ENCODE assay signal across 8 mouse cellular contexts in the genomic region with DNA sequence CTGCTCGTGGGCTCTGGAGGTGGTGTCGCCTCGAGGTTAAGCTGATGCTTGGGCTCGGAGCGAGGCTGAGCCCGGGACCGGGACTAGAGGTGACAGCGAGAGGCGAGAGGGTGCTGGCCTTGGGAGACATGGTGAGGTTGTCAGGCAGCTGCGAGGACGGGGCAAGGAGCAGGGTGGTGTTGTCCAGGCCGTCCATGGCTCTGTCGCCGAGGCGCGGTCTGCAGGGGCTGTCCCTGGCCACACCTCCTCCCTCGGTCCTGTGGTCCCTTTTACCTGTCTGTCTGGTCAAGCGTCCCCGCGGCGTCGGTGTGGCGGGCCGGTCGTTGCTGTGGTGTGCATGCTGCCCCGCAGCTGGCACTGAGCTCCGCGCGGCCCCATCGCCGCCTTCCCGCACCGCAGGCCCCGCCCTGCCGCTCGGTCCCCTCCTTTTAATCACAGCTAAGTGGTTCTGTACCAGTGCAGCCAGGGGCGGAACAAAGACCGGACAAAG. TPM values are rescaled to one million over a fixed set of nuclear protein-coding genes. Genes with fewer than 3 reads are reported as not detected.
DNase-seq lines count a peak whose midpoint lies in the region; ATAC-seq lines count a peak whose summit lies in the region.

A gene (minus strand): TSS at position 360 of the 490 bp plus-strand sequence.

- H3K9ac ChIP-seq in liver, embryonic 11.5 days (ENCODE audit: low read depth, low read length): no peak within 1 kb of the TSS
- H3K9ac ChIP-seq in stomach, embryonic 14.5 days (replicated peaks; ENCODE audit: low read depth, low read length): no peak within 1 kb of the TSS

- no peak within 1 kb of the TSS for H3K27ac ChIP-seq in liver, embryonic 11.5 days (ENCODE audit: low read depth, low read length)
- H3K27ac ChIP-seq in stomach, embryonic 14.5 days (ENCODE audit: low read length): no peak within 1 kb of the TSS

- peak; percentile 10 to 40 for DNase-seq in adrenal gland, adult (ENCODE audit: inconsistent age in 2 of 2, low spot score in 1 of 2)
- no peak for DNase-seq in adrenal gland, postnatal 25 days
- peak; percentile 33 for DNase-seq in liver, embryonic 11.5 days (ENCODE audit: low spot score)
- no peak for DNase-seq in thymus, adult 18-20 months
- no peak for DNase-seq in left cerebral cortex, adult 11 months (ENCODE audit: low spot score)

- ATAC-seq in megakaryocyte, adult 5-6 weeks (ENCODE audit: poor library complexity, severe bottlenecking): no peak; the same call in 1 of the 2 replicates
- ATAC-seq in liver, embryonic 11.5 days (replicated peaks; ENCODE audit: low FRiP score): 0 out of 2 replicates have a peak, but pooled peaks have one; percentile 15
- ATAC-seq in stomach, embryonic 14.5 days (ENCODE audit: insufficient number of reproducible peaks, insufficient read depth, low FRiP score, low read depth): peak; percentile 58; the same call in 1 of the 2 replicates

- H3K4me1 ChIP-seq in megakaryocyte, embryonic 14.5 days: peaks cover 9% of the 10 kb centered on the region
- H3K4me1 ChIP-seq in liver, embryonic 11.5 days (replicated peaks; ENCODE audit: control insufficient read depth, insufficient read depth, low read length): no peaks in the 10 kb centered on the region
- H3K4me1 ChIP-seq in stomach, embryonic 14.5 days (ENCODE audit: control insufficient read depth, insufficient read depth, low read length): no peaks in the 10 kb centered on the region

- H3K4me2 ChIP-seq in liver, embryonic 11.5 days: peak within 1 kb of the TSS; percentile 62
- H3K4me2 ChIP-seq in stomach, embryonic 14.5 days (replicated peaks; ENCODE audit: low read depth, low read length): peak within 1 kb of the TSS; percentile 54

- H3K27me3 ChIP-seq in megakaryocyte, embryonic 14.5 days (replicated peaks): peaks cover 12% of the 10 kb centered on the region
- peaks cover 19% of the 10 kb centered on the region for H3K27me3 ChIP-seq in liver, embryonic 11.5 days (replicated peaks; ENCODE audit: control insufficient read depth, insufficient read depth, low read length)
- no peaks in the 10 kb centered on the region for H3K27me3 ChIP-seq in stomach, embryonic 14.5 days (ENCODE audit: control insufficient read depth, insufficient read depth, low read length)

- H3K4me3 ChIP-seq in megakaryocyte, embryonic 14.5 days (replicated peaks): peak within 1 kb of the TSS; percentile 83
- peak within 1 kb of the TSS; percentile 39 for H3K4me3 ChIP-seq in liver, embryonic 11.5 days (ENCODE audit: low read depth, low read length)
- peak within 1 kb of the TSS; percentile 26 for H3K4me3 ChIP-seq in stomach, embryonic 14.5 days (ENCODE audit: low read depth, low read length)

- H3K9me3 ChIP-seq in megakaryocyte, embryonic 14.5 days: no peaks in the 10 kb centered on the region
- no peaks in the 10 kb centered on the region for H3K9me3 ChIP-seq in liver, embryonic 11.5 days (ENCODE audit: control insufficient read depth, low read length)
- no peaks in the 10 kb centered on the region for H3K9me3 ChIP-seq in stomach, embryonic 14.5 days (ENCODE audit: control insufficient read depth, low read depth, low read length)

- no peaks in the 10 kb centered on the region for H3K36me3 ChIP-seq in megakaryocyte, embryonic 14.5 days (replicated peaks; ENCODE audit: low read length)
- H3K36me3 ChIP-seq in liver, embryonic 11.5 days (ENCODE audit: control insufficient read depth, insufficient read depth, low read length): no peaks in the 10 kb centered on the region
- no peaks in the 10 kb centered on the region for H3K36me3 ChIP-seq in stomach, embryonic 14.5 days (ENCODE audit: control insufficient read depth, insufficient read depth, low read length)

- 5% methylated on average over 37 of the region's 38 CpGs for WGBS in liver, embryonic 11.5 days
- 3% methylated on average over 37 of the region's 38 CpGs for WGBS in stomach, embryonic 14.5 days

RNA-seq across cellular contexts. Expression of the gene that starts here (rescaled TPM):
- total RNA-seq in adrenal gland, postnatal 25 days (2021): 1.7 and 2.1 TPM in 2 replicates
- not detected in 2 replicates for polyA plus RNA-seq in megakaryocyte, embryonic 14.5 days (2012; ENCODE audit: insufficient read depth, low replicate concordance)
- total RNA-seq in megakaryocyte, adult 5-6 weeks (2015): not detected in 2 replicates
- total RNA-seq in megakaryocyte, adult 5-6 weeks (2017): not detected in 2 replicates
- polyA plus RNA-seq in liver, embryonic 11.5 days (2014; fragmentation: Nextera tagmentation; extraction: Ambion mirVana): 0.80 and 0.90 TPM in 2 replicates
- 0.21 and 0.29 TPM in 2 replicates for polyA plus RNA-seq in stomach, embryonic 14.5 days (2014; fragmentation: Nextera tagmentation; extraction: Ambion mirVana)

Comparison
In these comparisons a context has a peak if more than half of its experiments do, and no peak if none do; other contexts are left out.
1. DNase-seq: peak in adrenal gland, adult (2 of 2); none in adrenal gland, postnatal 25 days (single experiment), thymus, adult 18-20 months (0 of 2) and left cerebral cortex, adult 11 months (single experiment).
2. Peak in DNase-seq, ATAC-seq, H3K4me3 ChIP-seq and H3K4me2 ChIP-seq in liver, embryonic 11.5 days; RNA of the gene not detected or under 1 TPM.
3. Peak in ATAC-seq, H3K4me3 ChIP-seq and H3K4me2 ChIP-seq in stomach, embryonic 14.5 days; RNA of the gene not detected or under 1 TPM.
4. H3K4me3 ChIP-seq: peak in every context shown above with its lines; median percentile 83 in megakaryocyte, embryonic 14.5 days; 39 in liver, embryonic 11.5 days; 26 in stomach, embryonic 14.5 days.